Mouse (Mus musculus): ENCODE data around the gene Ehd1.
"Not testable (repeated sequence)": the region's sequence is repeated elsewhere in the genome, so short reads cannot be mapped to it uniquely, and the experiment has no call there.

Ehd1 gene

GRCm38 (mm10) chr19:6279481-6280144 is 3.1 kb downstream of the Ehd1 start:
- DNase-seq (ENCODE audit: low read depth), result no peak

GRCm38 (mm10) chr19:6280554-6280953 is 4.0 kb downstream of the Ehd1 start:
- DNase-seq (ENCODE audit: low read depth), result no peak

GRCm38 (mm10) chr19:6281122-6282020 is 4.8 kb downstream of the Ehd1 start:
- no peak for DNase-seq (ENCODE audit: low read depth)

GRCm38 (mm10) chr19:6283001-6283400 is 6.5 kb downstream of the Ehd1 start:
- DNase-seq (ENCODE audit: low read depth), result no peak

GRCm38 (mm10) chr19:6284502-6284901 is 8.0 kb downstream of the Ehd1 start:
- DNase-seq (ENCODE audit: low read depth), result no peak

- DNase-seq (ENCODE audit: low read depth), result no peak
Observed at GRCm38 (mm10) chr19:6285226-6285625, 8.7 kb downstream of the Ehd1 start.

- DNase-seq (ENCODE audit: low read depth), result no peak
Observed at GRCm38 (mm10) chr19:6285632-6286433, 9.3 kb downstream of the Ehd1 start.

- no peak for DNase-seq (ENCODE audit: low read depth)
Observed at GRCm38 (mm10) chr19:6286434-6287401, 10.2 kb downstream of the Ehd1 start.

- DNase-seq (ENCODE audit: low read depth), result no peak
Observed at GRCm38 (mm10) chr19:6288236-6288894, 11.8 kb downstream of the Ehd1 start.

GRCm38 (mm10) chr19:6289696-6290238 is 13.2 kb downstream of the Ehd1 start:
- DNase-seq (ENCODE audit: low read depth), result no peak

- DNase-seq (ENCODE audit: low read depth), result not testable (repeated sequence)
Observed at GRCm38 (mm10) chr19:6290720-6291116, 14.2 kb downstream of the Ehd1 start.

GRCm38 (mm10) chr19:6291117-6291781 is 14.7 kb downstream of the Ehd1 start:
- DNase-seq (ENCODE audit: low read depth), result no peak

GRCm38 (mm10) chr19:6292262-6292661 is 15.7 kb downstream of the Ehd1 start:
- DNase-seq (ENCODE audit: low read depth), result no peak

GRCm38 (mm10) chr19:6294301-6294700 is 17.8 kb downstream of the Ehd1 start:
- DNase-seq (ENCODE audit: low read depth), result no peak

- no peak for DNase-seq (ENCODE audit: low read depth)
Observed at GRCm38 (mm10) chr19:6296551-6297210, 20.2 kb downstream of the Ehd1 start.

GRCm38 (mm10) chr19:6297641-6298040 is 21.1 kb downstream of the Ehd1 start:
- DNase-seq (ENCODE audit: low read depth), result peak; percentile 78

GRCm38 (mm10) chr19:6299003-6299402 is 22.5 kb downstream of the Ehd1 start:
- DNase-seq (ENCODE audit: low read depth), result no peak

- no peak for DNase-seq (ENCODE audit: low read depth)
Observed at GRCm38 (mm10) chr19:6299450-6300267, 23.1 kb downstream of the Ehd1 start.
